Mouse (Mus musculus) liver, embryonic 14.5 days (tissue): ENCODE data around the gene Tbcc. TPM values are rescaled to one million over a fixed set of nuclear protein-coding genes. Genes with fewer than 3 reads are reported as not detected.

Experiments used
- ATAC-seq: fragments of 200-750 bp; cut with Nextera tagmentation; 2 replicates; pipeline ENCODE4 v1.8.0; 2017; ENCODE audit warnings: moderate number of reproducible peaks, mild to moderate bottlenecking, moderate library complexity; ENCODE audit not compliant: insufficient read depth
- DNase-seq, 3 experiments: peaks; one replicate each; pipeline ENCODE4 v3.0.0-alpha.2; 2012 to 2013; ENCODE audit warnings: low read depth in 3 of 3, low spot score in 3 of 3
- H3K27ac ChIP-seq: fragments of 300-500 bp; sonication (generic); 2 replicates; pipeline ENCODE4 v1.5.1; 2014; ENCODE audit warnings: moderate library complexity, mild to moderate bottlenecking, control low read depth, inconsistent platforms
- H3K27me3 ChIP-seq: fragments of 300-500 bp; sonication (generic); 2 replicates; pipeline ENCODE4 v1.6.1; 2014; ENCODE audit warnings: mild to moderate bottlenecking, low read length, moderate library complexity; ENCODE audit not compliant: control insufficient read depth, insufficient read depth
- H3K36me3 ChIP-seq: fragments of 300-500 bp; sonication (generic); replicated peaks from 2 replicates; pipeline ENCODE4 v1.6.1; 2014; ENCODE audit warnings: low read depth; ENCODE audit not compliant: control insufficient read depth, insufficient read depth
- H3K4me1 ChIP-seq, 2 experiments: fragments of 200-500 bp in 1 of 2; fragments of 300-500 bp in 1 of 2; sonication (generic) in 1 of 2; replicated peaks; 2 replicates each; pipeline ENCODE4 v1.6.1; 2012 to 2014; ENCODE audit warnings: antibody characterized with exemption in 1 of 2, inconsistent platforms in 1 of 2, low read length in 1 of 2; ENCODE audit not compliant: control insufficient read depth in 2 of 2, insufficient read depth in 2 of 2
- H3K4me2 ChIP-seq: fragments of 300-500 bp; sonication (generic); 2 replicates; pipeline ENCODE4 v1.6.1; 2014; ENCODE audit warnings: low read depth, mild to moderate bottlenecking, control low read depth, moderate library complexity
- H3K4me3 ChIP-seq, 2 experiments: fragments of 200-500 bp in 1 of 2; fragments of 300-500 bp in 1 of 2; sonication (generic) in 1 of 2; 2 replicates each; pipeline ENCODE4 v1.5.1; 2012 to 2014; ENCODE audit warnings: low read depth in 2 of 2, low read length in 2 of 2, mild to moderate bottlenecking in 2 of 2, control low read depth in 1 of 2, inconsistent platforms in 1 of 2, moderate library complexity in 1 of 2; ENCODE audit not compliant: insufficient read depth in 1 of 2
- H3K9ac ChIP-seq: fragments of 300-500 bp; sonication (generic); replicated peaks from 2 replicates; pipeline ENCODE4 v1.6.1; 2014; ENCODE audit warnings: mild to moderate bottlenecking, control low read depth, moderate library complexity
- H3K9me3 ChIP-seq: fragments of 300-500 bp; sonication (generic); 2 replicates; pipeline ENCODE4 v1.6.1; 2016; ENCODE audit warnings: low read length, mixed read lengths; ENCODE audit not compliant: control insufficient read depth
- CTCF ChIP-seq: IDR thresholded peaks from 2 replicates; pipeline ENCODE4 v1.5.1; 2016; ENCODE audit warnings: antibody characterized with exemption, low read depth, control low read depth
- EP300 ChIP-seq: IDR thresholded peaks from 2 replicates; pipeline ENCODE4 v1.6.1; 2016; ENCODE audit warnings: antibody characterized with exemption, low read depth
- WGBS: fragments of 180-500 bp; shearing (Covaris S2); extraction: QIAGEN DNeasy Blood & Tissue Kit; methylation state at CpG from one replicate; pipeline ENCODE4 v1.1.7; 2014; ENCODE audit not compliant: insufficient replicate concordance; 5-methylcytosine and 5-hydroxymethylcytosine counted together
- polyA plus RNA-seq, 2 experiments: library from polyadenylated mRNA; depleted of rRNA in 1 of 2; stranded (reverse) in 1 of 2; unstranded in 1 of 2; fragments of >200 nt; fragmentation: Nextera tagmentation in 1 of 2; extraction: Ambion mirVana in 1 of 2; gene quantifications; 2 replicates each; pipeline versions ENCODE4 v1.2.1 to v1.2.3; 2012 to 2014

Gene Tbcc
- polyA plus RNA-seq, 2 experiments = 9.4 to 23.1 TPM

- ATAC-seq = no peak
- H3K9ac ChIP-seq = no peak overlapping the region
- H3K9me3 ChIP-seq = no peaks in the 10 kb centered on the region
- H3K4me2 ChIP-seq = no peak overlapping the region
- no peak for DNase-seq
- WGBS = 84% methylated on average over 5 of the region's 5 CpGs
- H3K36me3 ChIP-seq = peaks cover 12% of the 10 kb centered on the region
- no peak overlapping the region for H3K27ac ChIP-seq
- peaks cover 6 to 7% of the 10 kb centered on the region in 2 experiments; a peak in 2 of 4 replicates for H3K4me1 ChIP-seq
- TF ChIP-seq CTCF (no peak), EP300 (no peak)
- H3K4me3 ChIP-seq = no peak overlapping the region
- H3K27me3 ChIP-seq = no peaks in the 10 kb centered on the region
Measured at GRCm38 (mm10) chr17:46927781-46928180, 37.3 kb downstream of the Tbcc start.

GRCm38 (mm10) chr17:46929277-46929676 is 38.8 kb downstream of the Tbcc start:
- 76% methylated on average over 12 of the region's 12 CpGs for WGBS
- ATAC-seq (no peak), DNase-seq (no peak)
- no peak overlapping the region for H3K9ac ChIP-seq
- peaks cover 6 to 7% of the 10 kb centered on the region in 2 experiments; a peak in 2 of 4 replicates for H3K4me1 ChIP-seq
- peaks cover 27% of the 10 kb centered on the region for H3K36me3 ChIP-seq
- no peak overlapping the region for H3K27ac ChIP-seq
- H3K4me3 ChIP-seq = no peak overlapping the region
- no peaks in the 10 kb centered on the region for H3K9me3 ChIP-seq
- H3K4me2 ChIP-seq = no peak overlapping the region
- no peaks in the 10 kb centered on the region for H3K27me3 ChIP-seq
- no peak for TF ChIP-seq CTCF
- no peak for TF ChIP-seq EP300

GRCm38 (mm10) chr17:46929897-46930296 is 39.4 kb downstream of the Tbcc start:
- TF ChIP-seq CTCF (no peak), EP300 (no peak)
- peaks cover 6 to 7% of the 10 kb centered on the region in 2 experiments; a peak in 2 of 4 replicates for H3K4me1 ChIP-seq
- 79% methylated on average over 7 of the region's 7 CpGs for WGBS
- H3K27ac ChIP-seq = no peak overlapping the region
- ATAC-seq (no peak), DNase-seq (no peak)
- H3K4me3 ChIP-seq = no peak overlapping the region
- no peak overlapping the region for H3K9ac ChIP-seq
- no peaks in the 10 kb centered on the region for H3K27me3 ChIP-seq
- H3K36me3 ChIP-seq = peaks cover 32% of the 10 kb centered on the region
- H3K4me2 ChIP-seq = no peak overlapping the region
- no peaks in the 10 kb centered on the region for H3K9me3 ChIP-seq

GRCm38 (mm10) chr17:46932961-46933360 is 42.5 kb downstream of the Tbcc start:
- H3K9me3 ChIP-seq = no peaks in the 10 kb centered on the region
- H3K27ac ChIP-seq = no peak overlapping the region
- H3K4me2 ChIP-seq = no peak overlapping the region
- ATAC-seq (no peak), DNase-seq (no peak)
- no peak overlapping the region for H3K4me3 ChIP-seq
- no peaks in the 10 kb centered on the region for H3K27me3 ChIP-seq
- H3K9ac ChIP-seq = no peak overlapping the region
- WGBS = 87% methylated on average over 5 of the region's 5 CpGs
- TF ChIP-seq CTCF = no peak
- TF ChIP-seq EP300 = no peak
- H3K4me1 ChIP-seq = peaks cover 6 to 7% of the 10 kb centered on the region in 2 experiments; a peak in 2 of 4 replicates
- H3K36me3 ChIP-seq = peaks cover 51% of the 10 kb centered on the region

- peaks cover 6 to 7% of the 10 kb centered on the region in 2 experiments; a peak in 2 of 4 replicates for H3K4me1 ChIP-seq
- H3K27me3 ChIP-seq = no peaks in the 10 kb centered on the region
- H3K4me3 ChIP-seq = no peak overlapping the region
- H3K4me2 ChIP-seq = no peak overlapping the region
- TF ChIP-seq EP300 (no peak), CTCF (peak; percentile 88)
- no peaks in the 10 kb centered on the region for H3K9me3 ChIP-seq
- no peak for ATAC-seq
- H3K36me3 ChIP-seq = peaks cover 59% of the 10 kb centered on the region
- DNase-seq = peak; percentile 13 to 35 (median 24)
- no peak overlapping the region for H3K27ac ChIP-seq
- 80% methylated on average over 19 of the region's 19 CpGs for WGBS
- H3K9ac ChIP-seq = no peak overlapping the region
Measured at GRCm38 (mm10) chr17:46933557-46934348, 43.3 kb downstream of the Tbcc start.
